Mouse (Mus musculus): ENCODE data around the gene Cox8b. TPM values are rescaled to one million over a fixed set of nuclear protein-coding genes. Genes with fewer than 3 reads are reported as not detected.
A peak's percentile ranks its signal among the peaks of the same experiment; 100 is the strongest.

Gene Cox8b
- polyA plus RNA-seq (2012; rRNA removed) = not detected in 2 replicates

DNA sequence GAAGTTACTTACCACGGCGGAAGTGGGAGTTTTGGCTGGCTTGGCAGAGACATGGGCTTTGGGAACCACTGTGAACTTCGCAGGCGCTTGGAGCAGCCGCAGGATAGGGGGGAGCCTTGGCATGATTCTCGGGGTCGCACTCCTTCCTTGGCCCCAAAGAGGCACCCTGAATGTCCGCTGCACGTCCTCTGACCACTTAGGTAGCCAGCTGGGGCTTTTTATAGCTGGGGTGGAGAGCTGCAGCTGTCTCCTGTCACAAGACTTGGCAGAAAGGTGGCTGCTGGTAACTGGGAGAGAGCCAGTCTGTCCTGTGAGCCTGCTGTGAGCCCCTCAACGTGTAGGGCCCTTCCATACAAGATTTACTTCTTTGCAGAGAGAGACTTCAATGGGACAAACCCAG lies at the start of gene Cox8b:
Gene Cox8b, minus strand, starts transcription at position 227 of the 400 bp plus-strand sequence.
- no peak for DNase-seq (ENCODE audit: low read depth in 1 of 2, low spot score in 2 of 2)
- TF ChIP-seq CTCF (IDR thresholded peaks at IDR 0.05; ENCODE audit: extremely low read depth, insufficient read depth, insufficient read length, insufficient replicate concordance) (no peak), POLR2A (IDR thresholded peaks at IDR 0.05; ENCODE audit: low read depth, low read length) (no peak)
- WGBS = 84% methylated on average over 10 of the region's 10 CpGs
- Histone ChIP-seq H3K27ac (ENCODE audit: insufficient read depth, low read length) (no peak within 1 kb of the TSS), H3K27me3 (ENCODE audit: control insufficient read depth, insufficient read depth, low read length) (no peaks in the 10 kb centered on the region), H3K4me1 (ENCODE audit: control insufficient read depth, insufficient read depth, insufficient read length) (no peaks in the 10 kb centered on the region), H3K4me3 (ENCODE audit: extremely low read depth, insufficient read depth, insufficient read length) (no peak within 1 kb of the TSS), H3K36me3 (ENCODE audit: control insufficient read depth, insufficient read depth, low read length) (peaks cover 13% of the 10 kb centered on the region)

DNA sequence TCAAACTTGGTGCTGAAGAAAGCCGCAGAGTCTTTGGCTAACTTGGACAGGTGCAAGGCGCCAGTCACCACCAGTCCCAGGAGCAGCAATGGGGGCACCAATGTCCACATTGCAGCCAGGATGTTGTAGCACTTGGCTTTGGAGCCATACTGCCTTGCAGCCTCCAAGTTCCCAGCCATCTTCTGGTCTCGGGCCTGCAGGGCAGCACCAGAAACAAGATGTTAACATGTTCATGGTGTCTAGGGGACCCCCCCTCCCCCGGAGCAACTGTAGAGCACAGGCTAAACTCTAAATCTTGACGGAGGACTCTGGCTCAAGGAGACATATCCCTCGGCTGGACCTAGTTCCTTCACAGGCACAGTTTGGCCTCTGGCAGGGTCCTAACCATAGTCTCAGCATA lies 49.0 kb upstream of the Cox8b start:
- WGBS = 85% methylated on average over 6 of the region's 6 CpGs
- DNase-seq (ENCODE audit: low read depth in 1 of 2, low spot score in 2 of 2) = no peak
- Histone ChIP-seq H3K4me3 (ENCODE audit: extremely low read depth, insufficient read depth, insufficient read length) (no peak overlapping the region), H3K36me3 (ENCODE audit: control insufficient read depth, insufficient read depth, low read length) (no peaks in the 10 kb centered on the region), H3K27me3 (ENCODE audit: control insufficient read depth, insufficient read depth, low read length) (no peaks in the 10 kb centered on the region), H3K27ac (ENCODE audit: insufficient read depth, low read length) (no peak overlapping the region), H3K4me1 (ENCODE audit: control insufficient read depth, insufficient read depth, insufficient read length) (peaks cover 27% of the 10 kb centered on the region; the same call in 1 of the 2 replicates)
- TF ChIP-seq CTCF (IDR thresholded peaks at IDR 0.05; ENCODE audit: extremely low read depth, insufficient read depth, insufficient read length, insufficient replicate concordance) (no peak), POLR2A (IDR thresholded peaks at IDR 0.05; ENCODE audit: low read depth, low read length) (no peak)

GRCm38 (mm10) chr7:140948161-140948560 lies 47.9 kb upstream of the Cox8b start:
- H3K4me1 ChIP-seq (ENCODE audit: control insufficient read depth, insufficient read depth, insufficient read length) = peaks cover 18% of the 10 kb centered on the region; the same call in 1 of the 2 replicates
- H3K27ac ChIP-seq (ENCODE audit: insufficient read depth, low read length) = peak overlapping the region; percentile 36; the same call in 1 of the 2 replicates
- H3K36me3 ChIP-seq (ENCODE audit: control insufficient read depth, insufficient read depth, low read length) = no peaks in the 10 kb centered on the region
- no peak for DNase-seq (ENCODE audit: low read depth in 1 of 2, low spot score in 2 of 2)
- H3K27me3 ChIP-seq (ENCODE audit: control insufficient read depth, insufficient read depth, low read length) = no peaks in the 10 kb centered on the region
- no peak for TF ChIP-seq CTCF (IDR thresholded peaks at IDR 0.05; ENCODE audit: extremely low read depth, insufficient read depth, insufficient read length, insufficient replicate concordance)
- TF ChIP-seq POLR2A (IDR thresholded peaks at IDR 0.05; ENCODE audit: low read depth, low read length) = no peak
- H3K4me3 ChIP-seq (ENCODE audit: extremely low read depth, insufficient read depth, insufficient read length) = no peak overlapping the region
- WGBS = 70% methylated on average over 8 of the region's 8 CpGs

DNA sequence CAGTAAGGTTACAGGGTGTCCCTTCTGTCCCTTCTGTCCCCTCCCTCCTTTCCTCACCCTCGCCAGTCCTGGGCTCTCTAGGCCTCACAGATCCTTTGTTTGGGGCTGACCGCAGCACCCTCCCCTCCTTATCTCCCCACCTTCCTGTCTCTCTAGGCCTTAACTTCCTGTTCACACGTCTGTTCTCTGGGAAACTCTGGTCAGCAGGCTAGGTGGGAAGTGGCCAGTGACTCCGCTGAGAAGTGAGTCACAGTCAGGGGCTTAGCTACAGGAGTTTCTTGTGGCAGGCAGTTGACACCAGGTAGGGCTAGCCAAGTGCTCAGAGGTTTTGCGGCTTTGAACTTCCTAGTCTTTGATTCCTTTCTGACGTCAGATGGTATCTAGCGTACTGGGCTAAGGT lies 46.7 kb upstream of the Cox8b start:
- Histone ChIP-seq H3K27ac (ENCODE audit: insufficient read depth, low read length) (peak overlapping the region; percentile 36), H3K36me3 (ENCODE audit: control insufficient read depth, insufficient read depth, low read length) (no peaks in the 10 kb centered on the region), H3K4me3 (ENCODE audit: extremely low read depth, insufficient read depth, insufficient read length) (no peak overlapping the region), H3K27me3 (ENCODE audit: control insufficient read depth, insufficient read depth, low read length) (no peaks in the 10 kb centered on the region), H3K4me1 (ENCODE audit: control insufficient read depth, insufficient read depth, insufficient read length) (peaks cover 23% of the 10 kb centered on the region; the same call in 1 of the 2 replicates)
- peak in 1 of 2 experiments; percentile 38 for DNase-seq (ENCODE audit: low read depth in 1 of 2, low spot score in 2 of 2)
- WGBS = 36% methylated on average over 7 of the region's 7 CpGs
- TF ChIP-seq POLR2A (IDR thresholded peaks at IDR 0.05; ENCODE audit: low read depth, low read length) = no peak
- no peak for TF ChIP-seq CTCF (IDR thresholded peaks at IDR 0.05; ENCODE audit: extremely low read depth, insufficient read depth, insufficient read length, insufficient replicate concordance)

DNA sequence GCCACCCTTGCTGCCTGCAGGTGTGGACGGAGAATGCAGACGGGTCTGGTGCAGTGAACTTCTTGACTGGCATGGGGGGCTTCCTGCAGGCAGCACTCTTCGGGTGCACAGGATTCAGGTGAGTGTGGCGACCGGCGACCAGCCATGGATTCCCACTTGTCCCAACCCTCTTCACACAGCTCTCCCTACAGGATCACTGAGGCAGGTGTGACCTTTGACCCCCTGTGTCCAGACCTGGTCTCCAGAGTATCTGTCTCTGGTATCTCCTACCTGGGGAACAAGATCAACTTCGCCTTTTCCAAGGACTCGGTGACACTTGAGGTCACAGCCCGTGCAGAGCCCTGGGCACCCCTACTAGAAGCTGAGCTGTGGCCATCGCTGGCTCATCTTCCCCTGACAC lies 46.1 kb upstream of the Cox8b start:
- Histone ChIP-seq H3K27me3 (ENCODE audit: control insufficient read depth, insufficient read depth, low read length) (no peaks in the 10 kb centered on the region), H3K27ac (ENCODE audit: insufficient read depth, low read length) (peak overlapping the region; percentile 36), H3K36me3 (ENCODE audit: control insufficient read depth, insufficient read depth, low read length) (no peaks in the 10 kb centered on the region), H3K4me1 (ENCODE audit: control insufficient read depth, insufficient read depth, insufficient read length) (peaks cover 26% of the 10 kb centered on the region; the same call in 1 of the 2 replicates), H3K4me3 (ENCODE audit: extremely low read depth, insufficient read depth, insufficient read length) (no peak overlapping the region)
- WGBS = 88% methylated on average over 10 of the region's 10 CpGs
- TF ChIP-seq CTCF (IDR thresholded peaks at IDR 0.05; ENCODE audit: extremely low read depth, insufficient read depth, insufficient read length, insufficient replicate concordance) = no peak
- no peak for DNase-seq (ENCODE audit: low read depth in 1 of 2, low spot score in 2 of 2)

DNA sequence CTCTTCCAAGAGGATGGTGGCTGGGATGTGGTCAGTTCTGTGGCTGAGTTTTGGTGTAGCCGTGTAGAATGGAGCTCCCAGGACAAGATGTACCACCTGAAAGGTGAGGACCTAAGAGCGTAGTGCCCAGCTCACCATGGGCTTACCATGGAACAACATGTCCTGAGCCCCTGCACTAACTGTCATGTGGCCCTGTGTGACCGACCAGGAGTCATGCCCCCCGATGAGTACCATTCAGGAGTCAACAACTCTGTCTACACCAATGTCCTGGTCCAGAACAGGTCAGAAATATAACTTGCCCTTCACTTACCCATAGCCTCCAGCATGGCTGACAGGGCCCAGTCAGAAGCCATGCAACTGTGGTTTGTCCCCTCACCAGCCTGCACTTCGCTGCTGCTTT lies 45.0 kb upstream of the Cox8b start:
- no peak overlapping the region for H3K27ac ChIP-seq (ENCODE audit: insufficient read depth, low read length)
- DNase-seq (ENCODE audit: low read depth in 1 of 2, low spot score in 2 of 2) = no peak
- peaks cover 26% of the 10 kb centered on the region; the same call in 1 of the 2 replicates for H3K4me1 ChIP-seq (ENCODE audit: control insufficient read depth, insufficient read depth, insufficient read length)
- H3K4me3 ChIP-seq (ENCODE audit: extremely low read depth, insufficient read depth, insufficient read length) = no peak overlapping the region
- H3K36me3 ChIP-seq (ENCODE audit: control insufficient read depth, insufficient read depth, low read length) = no peaks in the 10 kb centered on the region
- no peaks in the 10 kb centered on the region for H3K27me3 ChIP-seq (ENCODE audit: control insufficient read depth, insufficient read depth, low read length)
- 90% methylated on average over 5 of the region's 5 CpGs for WGBS
- no peak for TF ChIP-seq CTCF (IDR thresholded peaks at IDR 0.05; ENCODE audit: extremely low read depth, insufficient read depth, insufficient read length, insufficient replicate concordance)
- no peak for TF ChIP-seq POLR2A (IDR thresholded peaks at IDR 0.05; ENCODE audit: low read depth, low read length)

DNA sequence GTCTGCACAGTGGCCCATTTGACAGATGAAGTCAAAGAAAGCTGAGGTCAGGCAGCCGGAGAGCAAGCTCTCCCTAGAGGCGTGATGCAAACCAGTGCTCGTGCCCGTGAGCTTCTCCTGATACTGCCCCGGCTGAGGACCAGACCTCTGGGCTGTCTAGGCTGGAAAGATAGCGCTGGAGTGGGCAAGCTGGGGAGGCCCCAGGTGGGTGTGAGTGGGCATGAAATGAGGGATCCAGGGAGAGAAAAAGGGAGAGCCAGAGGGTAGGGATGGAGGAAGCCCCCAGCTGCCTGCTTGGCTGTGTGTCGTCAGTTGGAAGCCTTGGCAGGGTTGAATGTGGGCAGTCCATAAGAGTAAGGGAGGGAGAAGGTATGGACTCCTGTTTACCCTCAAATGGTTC lies 44.0 kb upstream of the Cox8b start:
- no peak for DNase-seq (ENCODE audit: low read depth in 1 of 2, low spot score in 2 of 2)
- no peaks in the 10 kb centered on the region for H3K36me3 ChIP-seq (ENCODE audit: control insufficient read depth, insufficient read depth, low read length)
- WGBS = 93% methylated on average over 7 of the region's 7 CpGs
- TF ChIP-seq CTCF (IDR thresholded peaks at IDR 0.05; ENCODE audit: extremely low read depth, insufficient read depth, insufficient read length, insufficient replicate concordance) = no peak
- TF ChIP-seq POLR2A (IDR thresholded peaks at IDR 0.05; ENCODE audit: low read depth, low read length) = no peak
- no peak overlapping the region for H3K27ac ChIP-seq (ENCODE audit: insufficient read depth, low read length)
- no peaks in the 10 kb centered on the region for H3K27me3 ChIP-seq (ENCODE audit: control insufficient read depth, insufficient read depth, low read length)
- H3K4me1 ChIP-seq (ENCODE audit: control insufficient read depth, insufficient read depth, insufficient read length) = peaks cover 26% of the 10 kb centered on the region; the same call in 1 of the 2 replicates
- no peak overlapping the region for H3K4me3 ChIP-seq (ENCODE audit: extremely low read depth, insufficient read depth, insufficient read length)

Data from spleen, adult 2 months (tissue).